8 mouse cellular contexts compared by ENCODE assay signal in genomic region chr14:99045378-99046030, GRCm38 (mm10). TPM values are rescaled to one million over a fixed set of nuclear protein-coding genes. Genes with fewer than 3 reads are reported as not detected.
DNase-seq lines count a peak whose midpoint lies in the region; ATAC-seq and TF ChIP-seq lines count a peak whose summit lies in the region.

No protein-coding gene starts in this region.

- H3K4me3 ChIP-seq in brown adipose tissue, adult 24 weeks (ENCODE audit: insufficient read depth, low read depth, low read length): peak overlapping the region; percentile 87
- H3K4me3 ChIP-seq in hindbrain, embryonic 13.5 days: peak overlapping the region; percentile 98
- H3K4me3 ChIP-seq in liver, postnatal 0 days (ENCODE audit: low read depth, low read length): peak overlapping the region; percentile 91
- H3K4me3 ChIP-seq in olfactory bulb, adult 2 months (ENCODE audit: insufficient read depth, low read depth, low read length): peak overlapping the region; percentile 78

- H3K4me2 ChIP-seq in hindbrain, embryonic 13.5 days: peak overlapping the region; percentile 78
- peak overlapping the region; percentile 71 for H3K4me2 ChIP-seq in liver, postnatal 0 days (ENCODE audit: low read depth, low read length)

- no peaks in the 10 kb centered on the region for H3K9me3 ChIP-seq in hindbrain, embryonic 13.5 days
- no peaks in the 10 kb centered on the region for H3K9me3 ChIP-seq in liver, postnatal 0 days (ENCODE audit: low read length)

- peak; percentile 12 for DNase-seq in adrenal gland, adult 8-10 months
- no peak for DNase-seq in adrenal gland, adult 2 months
- DNase-seq in 3134 (ENCODE audit: extremely low read depth, insufficient read length, low spot score): peak; percentile 52
- DNase-seq in liver, postnatal 0 days: peak; percentile 66
- DNase-seq in ovary, postnatal 14 days (ENCODE audit: low spot score): no peak

- no peak for TF ChIP-seq EP300 in liver, postnatal 0 days (IDR thresholded peaks at IDR 0.05; ENCODE audit: low read depth)

- H3K4me1 ChIP-seq in brown adipose tissue, adult 24 weeks (ENCODE audit: control insufficient read depth, insufficient read depth, insufficient read length, low read length): peaks cover 12% of the 10 kb centered on the region
- H3K4me1 ChIP-seq in hindbrain, embryonic 13.5 days (replicated peaks): peaks cover 36% of the 10 kb centered on the region
- H3K4me1 ChIP-seq in liver, postnatal 0 days (ENCODE audit: insufficient read depth): peaks cover 19% of the 10 kb centered on the region
- peaks cover 10% of the 10 kb centered on the region for H3K4me1 ChIP-seq in olfactory bulb, adult 2 months (ENCODE audit: control insufficient read depth, insufficient read depth, low read length)

- ATAC-seq in hindbrain, embryonic 13.5 days (ENCODE audit: low FRiP score): peak; percentile 38
- peak; percentile 30 for ATAC-seq in liver, postnatal 0 days

- no peaks in the 10 kb centered on the region for H3K36me3 ChIP-seq in hindbrain, embryonic 13.5 days
- H3K36me3 ChIP-seq in liver, postnatal 0 days (replicated peaks; ENCODE audit: insufficient read depth, low read length): peaks cover 4% of the 10 kb centered on the region

- under 1% methylated on average over 59 of the region's 70 CpGs for WGBS in hindbrain, embryonic 13.5 days
- WGBS in liver, postnatal 0 days (ENCODE audit: insufficient replicate concordance): under 1% methylated on average over 65 of the region's 70 CpGs
- under 1% methylated on average over 70 of the region's 70 CpGs for WGBS in olfactory bulb, adult 2 months

- peak overlapping the region; percentile 98 for H3K9ac ChIP-seq in hindbrain, embryonic 13.5 days
- H3K9ac ChIP-seq in liver, postnatal 0 days (replicated peaks): peak overlapping the region; percentile 94

- H3K27me3 ChIP-seq in hindbrain, embryonic 13.5 days: no peaks in the 10 kb centered on the region
- no peaks in the 10 kb centered on the region for H3K27me3 ChIP-seq in liver, postnatal 0 days (ENCODE audit: insufficient read depth, low read length)

- TF ChIP-seq CTCF in liver, postnatal 0 days (IDR thresholded peaks at IDR 0.05; ENCODE audit: low read depth): no peak
- no peak for TF ChIP-seq CTCF in olfactory bulb, adult 2 months (IDR thresholded peaks at IDR 0.05; ENCODE audit: insufficient read depth, low read depth, low read length)

- no peak; the same call in 1 of the 2 replicates for TF ChIP-seq POLR2A in olfactory bulb, adult 2 months (IDR thresholded peaks at IDR 0.05; ENCODE audit: insufficient read depth, low read depth, low read length)

- peak overlapping the region; percentile 23; the same call in 1 of the 2 replicates for H3K27ac ChIP-seq in brown adipose tissue, adult 24 weeks (replicated peaks; ENCODE audit: low read depth, low read length)
- peak overlapping the region; percentile 90 for H3K27ac ChIP-seq in hindbrain, embryonic 13.5 days
- H3K27ac ChIP-seq in liver, postnatal 0 days (ENCODE audit: low read depth): peak overlapping the region; percentile 91
- H3K27ac ChIP-seq in olfactory bulb, adult 2 months (ENCODE audit: insufficient read depth, low read depth, low read length): no peak overlapping the region

RNA-seq across cellular contexts. Expression of gene Mzt1, which starts 0.4 kb away (rescaled TPM):
- 10 to 100 TPM; 32.6 to 40.4 (median 39.7) TPM for total RNA-seq in adrenal gland, adult 8-10 months (2022)
- total RNA-seq in adrenal gland, adult 2 months (2021): 10 to 100 TPM; 23.5 to 30.3 TPM
- polyA plus RNA-seq in adrenal gland, adult 2 months (2012; rRNA removed): 3.4 and 5.1 TPM in 2 replicates
- polyA plus RNA-seq in brown adipose tissue, adult 24 weeks (2012; ENCODE audit: insufficient read depth, insufficient read length, missing spikeins): 25.5 and 46.7 TPM in 2 replicates
- 125 and 127 TPM in 2 replicates for polyA plus RNA-seq in hindbrain, embryonic 13.5 days (2015; fragmentation: Nextera tagmentation; extraction: Ambion mirVana)
- polyA plus RNA-seq in liver, postnatal 0 days (2015; fragmentation: Nextera tagmentation; extraction: Ambion mirVana): 42.5 and 43.2 TPM in 2 replicates
- not detected in 2 replicates for polyA plus RNA-seq in olfactory bulb, adult 2 months (2012; ENCODE audit: insufficient read depth, insufficient read length, low replicate concordance, missing spikeins)

RNA-seq across cellular contexts. Expression of gene Bora, which starts 0.5 kb away (rescaled TPM):
- 1 to 10 TPM; 1.9 to 5.5 (median 4.1) TPM for total RNA-seq in adrenal gland, adult 8-10 months (2022)
- total RNA-seq in adrenal gland, adult 2 months (2021): 1 to 10 TPM; 1.8 to 2.4 TPM
- 0.70 and 0.75 TPM in 2 replicates for polyA plus RNA-seq in adrenal gland, adult 2 months (2012; rRNA removed)
- polyA plus RNA-seq in brown adipose tissue, adult 24 weeks (2012; ENCODE audit: insufficient read depth, insufficient read length, missing spikeins): 2.2 TPM in 1 of 2 replicates, not detected in the other
- 18.7 and 21.5 TPM in 2 replicates for polyA plus RNA-seq in hindbrain, embryonic 13.5 days (2015; fragmentation: Nextera tagmentation; extraction: Ambion mirVana)
- polyA plus RNA-seq in liver, postnatal 0 days (2015; fragmentation: Nextera tagmentation; extraction: Ambion mirVana): 13.0 and 13.6 TPM in 2 replicates
- polyA plus RNA-seq in olfactory bulb, adult 2 months (2012; ENCODE audit: insufficient read depth, insufficient read length, low replicate concordance, missing spikeins): not detected in 2 replicates

RNA-seq across cellular contexts. Expression of gene Rpl36a-ps1, which starts 51.4 kb away (rescaled TPM):
- total RNA-seq in adrenal gland, adult 8-10 months (2022): 1 to 10 TPM; 2.1 to 8.6 (median 2.8) TPM
- total RNA-seq in adrenal gland, adult 2 months (2021): 1 to 10 TPM; 4.8 to 6.2 TPM
- not detected in 2 replicates for polyA plus RNA-seq in adrenal gland, adult 2 months (2012; rRNA removed)
- 10.5 and 13.7 TPM in 2 replicates for polyA plus RNA-seq in brown adipose tissue, adult 24 weeks (2012; ENCODE audit: insufficient read depth, insufficient read length, missing spikeins)
- 0.74 TPM in 1 of 2 replicates, not detected in the other for polyA plus RNA-seq in hindbrain, embryonic 13.5 days (2015; fragmentation: Nextera tagmentation; extraction: Ambion mirVana)
- 2.5 and 3.0 TPM in 2 replicates for polyA plus RNA-seq in liver, postnatal 0 days (2015; fragmentation: Nextera tagmentation; extraction: Ambion mirVana)
- not detected in 2 replicates for polyA plus RNA-seq in olfactory bulb, adult 2 months (2012; ENCODE audit: insufficient read depth, insufficient read length, low replicate concordance, missing spikeins)

RNA-seq across cellular contexts. Expression of gene Pibf1, which starts 53.7 kb away (rescaled TPM):
- 10 to 100 TPM in 3 of 4 experiments, 1 to 10 TPM in 1; 8.8 to 16.4 (median 13.4) TPM for total RNA-seq in adrenal gland, adult 8-10 months (2022)
- 1 to 10 TPM; 8.5 to 8.9 TPM for total RNA-seq in adrenal gland, adult 2 months (2021)
- polyA plus RNA-seq in adrenal gland, adult 2 months (2012; rRNA removed): 0.85 and 1.4 TPM in 2 replicates
- polyA plus RNA-seq in brown adipose tissue, adult 24 weeks (2012; ENCODE audit: insufficient read depth, insufficient read length, missing spikeins): 5.1 and 5.6 TPM in 2 replicates
- 17.6 and 19.8 TPM in 2 replicates for polyA plus RNA-seq in hindbrain, embryonic 13.5 days (2015; fragmentation: Nextera tagmentation; extraction: Ambion mirVana)
- polyA plus RNA-seq in liver, postnatal 0 days (2015; fragmentation: Nextera tagmentation; extraction: Ambion mirVana): 4.7 and 4.9 TPM in 2 replicates
- polyA plus RNA-seq in olfactory bulb, adult 2 months (2012; ENCODE audit: insufficient read depth, insufficient read length, low replicate concordance, missing spikeins): not detected in 2 replicates

RNA-seq across cellular contexts. Expression of gene Dis3, which starts 54.1 kb away (rescaled TPM):
- 10 to 100 TPM; 17.4 to 25.6 (median 21.8) TPM for total RNA-seq in adrenal gland, adult 8-10 months (2022)
- total RNA-seq in adrenal gland, adult 2 months (2021): 10 to 100 TPM; 23.4 to 26.3 TPM
- polyA plus RNA-seq in adrenal gland, adult 2 months (2012; rRNA removed): 4.1 and 5.4 TPM in 2 replicates
- polyA plus RNA-seq in brown adipose tissue, adult 24 weeks (2012; ENCODE audit: insufficient read depth, insufficient read length, missing spikeins): 9.9 and 15.0 TPM in 2 replicates
- polyA plus RNA-seq in hindbrain, embryonic 13.5 days (2015; fragmentation: Nextera tagmentation; extraction: Ambion mirVana): 20.5 and 26.3 TPM in 2 replicates
- polyA plus RNA-seq in liver, postnatal 0 days (2015; fragmentation: Nextera tagmentation; extraction: Ambion mirVana): 7.1 and 7.5 TPM in 2 replicates
- polyA plus RNA-seq in olfactory bulb, adult 2 months (2012; ENCODE audit: insufficient read depth, insufficient read length, low replicate concordance, missing spikeins): not detected in 2 replicates

Comparison
In these comparisons a context has a peak if more than half of its experiments do, and no peak if none do; other contexts are left out.
1. DNase-seq: peak in adrenal gland, adult 8-10 months (single experiment), 3134 (single experiment) and liver, postnatal 0 days (single experiment); none in adrenal gland, adult 2 months (single experiment) and ovary, postnatal 14 days (single experiment).
2. Peak in every context shown above with its lines, with median percentiles within 50 percentile points of each other: H3K4me3 ChIP-seq.